In genomic region chr1:35945596-35945995, GRCm38 (mm10) we compare ENCODE assay signal across 10 mouse cellular contexts.
"Had no signal": no experiment of that assay in that cellular context is flagged by ENCODE, and none has a peak within 500 bp of the region (broad histone marks: within the 10 kb centered on the region; RNA-seq: fewer than 3 reads in every experiment).

No protein-coding gene starts in this region.

- H3K4me2 ChIP-seq: limb, embryonic 13.5 days; neural tube, embryonic 12.5 days had no signal

- H3K36me3 ChIP-seq: limb, embryonic 13.5 days; neural tube, embryonic 12.5 days had no signal

- H3K9ac ChIP-seq: limb, embryonic 13.5 days; liver, embryonic 14.5 days; neural tube, embryonic 12.5 days had no signal

- DNase-seq: kidney, postnatal 25 days; left cerebral cortex, postnatal 4 days; lung, adult 18-20 months; lung, postnatal 36 days; midbrain, embryonic 14.5 days; thymus, adult 18-20 months; thymus, postnatal 14 days had no signal

- H3K4me3 ChIP-seq: limb, embryonic 13.5 days; neural tube, embryonic 12.5 days had no signal

- H3K27ac ChIP-seq: limb, embryonic 13.5 days; liver, embryonic 14.5 days; neural tube, embryonic 12.5 days had no signal

- H3K27me3 ChIP-seq: limb, embryonic 13.5 days; neural tube, embryonic 12.5 days had no signal
